8 mouse cellular contexts compared by ENCODE assay signal in the genomic region with DNA sequence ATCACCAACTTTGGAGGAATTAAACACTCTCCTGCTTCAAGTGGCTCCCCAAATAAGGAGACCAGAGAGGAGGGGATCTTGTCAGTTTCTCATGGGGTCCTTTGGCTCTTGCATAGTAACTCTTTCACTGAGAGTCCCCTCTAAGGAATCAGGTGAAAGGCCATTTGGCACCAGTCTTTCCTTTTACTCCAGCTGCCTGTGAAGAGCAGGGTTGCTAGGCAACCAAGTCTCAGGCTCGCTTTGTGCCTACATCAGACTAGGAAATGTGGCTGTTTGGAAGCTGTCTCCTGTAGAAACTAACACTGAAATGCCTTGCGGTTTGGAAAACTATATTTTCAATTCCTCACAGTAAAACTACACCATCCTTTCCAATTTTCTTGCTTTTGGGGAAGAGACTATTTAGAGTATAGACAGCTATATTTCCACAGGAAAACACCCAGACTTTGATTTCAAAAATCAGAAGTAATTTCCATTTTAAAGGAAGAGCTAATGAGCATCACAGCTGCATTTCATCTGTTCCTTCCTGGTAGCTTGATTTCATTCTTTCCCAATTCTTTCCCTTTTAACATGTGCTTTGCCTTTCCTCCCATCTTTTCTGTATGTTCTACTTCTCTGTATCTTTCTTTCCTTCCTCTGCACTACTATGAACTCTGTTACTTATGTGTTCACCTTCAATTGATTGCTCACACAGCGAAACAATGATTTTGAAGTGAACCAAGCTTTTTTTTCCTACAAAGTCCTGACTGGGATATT.
DNase-seq lines count a peak whose midpoint lies in the region; ATAC-seq lines count a peak whose summit lies in the region.

No protein-coding gene starts in this region.

- no peaks in the 10 kb centered on the region for H3K36me3 ChIP-seq in heart, embryonic 15.5 days
- H3K36me3 ChIP-seq in heart, embryonic 12.5 days, result no peaks in the 10 kb centered on the region
- no peaks in the 10 kb centered on the region for H3K36me3 ChIP-seq in neural tube, embryonic 13.5 days

- 25% methylated on average over 3 of the region's 3 CpGs for WGBS in heart, embryonic 15.5 days
- WGBS in heart, embryonic 12.5 days, result 31% methylated on average over 3 of the region's 3 CpGs
- WGBS in neural tube, embryonic 13.5 days, result 18% methylated on average over 3 of the region's 3 CpGs

- H3K9ac ChIP-seq in heart, embryonic 15.5 days, result no peak overlapping the region
- H3K9ac ChIP-seq in heart, embryonic 12.5 days, result no peak overlapping the region
- no peak overlapping the region for H3K9ac ChIP-seq in neural tube, embryonic 13.5 days

- H3K4me2 ChIP-seq in heart, embryonic 15.5 days, result no peak overlapping the region
- H3K4me2 ChIP-seq in heart, embryonic 12.5 days, result no peak overlapping the region
- peak overlapping the region; percentile 27 for H3K4me2 ChIP-seq in neural tube, embryonic 13.5 days

- H3K4me3 ChIP-seq in heart, embryonic 15.5 days, result no peak overlapping the region
- H3K4me3 ChIP-seq in heart, embryonic 12.5 days, result no peak overlapping the region
- no peak overlapping the region for H3K4me3 ChIP-seq in neural tube, embryonic 13.5 days

- 0 out of 2 replicates have a peak, but pooled peaks cover 2% of the 10 kb centered on the region for H3K4me1 ChIP-seq in heart, embryonic 15.5 days (replicated peaks)
- H3K4me1 ChIP-seq in heart, embryonic 12.5 days (replicated peaks), result no peaks in the 10 kb centered on the region
- H3K4me1 ChIP-seq in neural tube, embryonic 13.5 days (replicated peaks), result peaks cover 32% of the 10 kb centered on the region

- H3K27ac ChIP-seq in heart, embryonic 15.5 days, result no peak overlapping the region
- no peak overlapping the region for H3K27ac ChIP-seq in heart, embryonic 12.5 days (ENCODE audit: poor library complexity, severe bottlenecking)
- H3K27ac ChIP-seq in neural tube, embryonic 13.5 days (replicated peaks), result peak overlapping the region; percentile 85

- ATAC-seq in heart, embryonic 15.5 days (replicated peaks; ENCODE audit: insufficient number of reproducible peaks, insufficient read depth, low FRiP score, low read depth), result 0 out of 2 replicates have a peak, but pooled peaks have one; percentile 27
- ATAC-seq in heart, embryonic 12.5 days (ENCODE audit: insufficient number of reproducible peaks, low FRiP score), result no peak
- ATAC-seq in neural tube, embryonic 13.5 days (ENCODE audit: low read depth), result peak; percentile 98

- no peaks in the 10 kb centered on the region for H3K27me3 ChIP-seq in heart, embryonic 15.5 days
- H3K27me3 ChIP-seq in heart, embryonic 12.5 days (replicated peaks), result no peaks in the 10 kb centered on the region
- H3K27me3 ChIP-seq in neural tube, embryonic 13.5 days, result no peaks in the 10 kb centered on the region

- peak; percentile 66 for DNase-seq in forelimb bud, embryonic 11.5 days (ENCODE audit: low read depth, low spot score)
- peak; percentile 40 for DNase-seq in left cerebral cortex, adult 18-20 months (ENCODE audit: low spot score in 2 of 2)
- DNase-seq in lung, postnatal 10 days, result no peak
- DNase-seq in c-Kit-positive CD71-positive TER-119-positive erythroid progenitor cells, embryonic 14.5 days (ENCODE audit: low spot score), result no peak
- DNase-seq in spleen, postnatal 4 days (ENCODE audit: low spot score in 2 of 2), result no peak

- no peaks in the 10 kb centered on the region for H3K9me3 ChIP-seq in heart, embryonic 15.5 days (replicated peaks)
- no peaks in the 10 kb centered on the region for H3K9me3 ChIP-seq in heart, embryonic 12.5 days (replicated peaks)
- H3K9me3 ChIP-seq in neural tube, embryonic 13.5 days, result no peaks in the 10 kb centered on the region

Comparison
In these comparisons a context has a peak if more than half of its experiments do, and no peak if none do; other contexts are left out.
1. DNase-seq: peak in forelimb bud, embryonic 11.5 days (single experiment) and left cerebral cortex, adult 18-20 months (2 of 2); none in lung, postnatal 10 days (single experiment), c-Kit-positive CD71-positive TER-119-positive erythroid progenitor cells, embryonic 14.5 days (single experiment) and spleen, postnatal 4 days (0 of 2).